Mouse (Mus musculus) lung, postnatal 10 days (tissue): ENCODE data around the gene Tcf19.

Experiments
- DNase-seq: peaks from one replicate; pipeline ENCODE4 v3.0.0; 2021

Gene Tcf19

GRCm38 (mm10) chr17:35516652-35517500 lies at the start of gene Tcf19, which contains the start of gene Cchcr1:
TSS of gene Tcf19 (minus strand) at chr17:35516824.
TSS of gene Cchcr1 (plus strand) at chr17:35517100.
- DNase-seq, result peak; percentile 98

- DNase-seq, result no peak
Observed at GRCm38 (mm10) chr17:35558216-35558615, 41.6 kb upstream of the Tcf19 start.

DNA sequence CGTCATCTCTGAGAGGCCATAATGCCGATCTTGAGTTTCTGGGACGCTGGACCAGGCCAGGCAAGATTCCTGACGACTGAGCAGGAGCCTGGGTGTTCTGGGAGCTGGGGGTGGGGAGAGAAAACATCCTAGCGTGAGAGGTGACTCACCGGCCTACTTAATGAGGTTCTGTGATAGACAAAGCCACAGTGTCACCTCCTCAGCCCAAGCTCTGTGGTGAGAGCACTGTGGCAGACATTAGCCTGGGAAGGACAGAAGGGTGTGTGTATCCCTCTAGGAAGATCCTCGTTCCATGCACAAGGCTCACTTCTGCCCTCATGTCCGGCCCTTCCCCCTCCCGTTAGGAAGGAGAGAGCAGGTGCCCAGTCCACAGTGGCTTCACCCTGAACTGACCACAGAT lies 40.7 kb upstream of the Tcf19 start:
- no peak for DNase-seq

DNA sequence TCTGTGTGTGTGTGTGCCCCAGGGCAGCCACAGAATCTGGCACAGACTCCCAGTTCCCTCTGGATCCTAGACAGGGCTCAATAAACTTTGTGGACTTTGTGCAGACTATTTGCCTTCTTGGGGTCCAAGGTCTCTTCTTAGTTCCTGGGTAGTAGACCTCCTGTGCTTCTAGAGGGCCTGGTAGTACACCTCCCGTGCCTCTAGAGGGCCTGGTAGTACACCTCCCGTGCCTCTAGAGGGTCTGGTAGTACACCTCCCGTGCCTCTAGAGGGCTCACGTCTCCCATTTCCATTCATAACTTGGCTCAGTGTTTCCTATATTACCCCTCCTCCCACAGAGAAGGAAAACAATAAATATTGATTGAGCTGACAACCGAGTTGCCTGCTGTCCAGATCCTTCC lies 40.2 kb upstream of the Tcf19 start:
- peak; percentile 75 for DNase-seq

GRCm38 (mm10) chr17:35556186-35556765 lies 39.7 kb upstream of the Tcf19 start:
- no peak for DNase-seq

- DNase-seq, result no peak
Observed at GRCm38 (mm10) chr17:35554761-35555397, 38.3 kb upstream of the Tcf19 start.

- no peak for DNase-seq
Observed at GRCm38 (mm10) chr17:35554321-35554720, 37.7 kb upstream of the Tcf19 start.

DNA sequence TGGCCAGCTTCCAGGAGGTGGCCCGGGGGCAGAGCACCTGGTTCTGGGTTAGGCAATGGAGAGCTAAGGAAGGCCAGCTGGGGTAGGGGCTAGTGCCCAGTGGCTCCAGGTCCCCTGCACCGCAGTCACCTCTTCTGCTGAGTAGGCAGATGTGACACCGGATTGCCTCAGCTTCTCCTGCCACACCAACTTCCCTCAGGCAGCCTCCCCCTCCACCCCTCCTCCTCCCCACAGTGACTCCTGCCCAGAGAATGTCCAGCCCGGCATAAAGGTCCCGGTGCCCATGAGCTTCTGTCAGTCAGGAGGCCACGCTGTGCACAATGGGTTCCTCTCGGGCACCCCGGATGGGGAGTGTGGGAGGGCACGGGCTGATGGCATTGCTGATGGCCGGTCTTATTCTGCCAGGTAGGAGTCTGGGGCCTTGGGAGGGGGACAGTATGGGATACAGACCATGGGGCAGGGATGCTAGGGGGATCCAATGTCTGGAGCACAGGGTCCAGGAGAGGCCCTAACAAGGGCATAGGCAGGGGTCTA lies 35.3 kb upstream of the Tcf19 start, which contains the start of gene Cdsn:
Gene Cdsn, plus strand, starts transcription at position 248 of the 534 bp plus-strand sequence.
- no peak for DNase-seq

DNA sequence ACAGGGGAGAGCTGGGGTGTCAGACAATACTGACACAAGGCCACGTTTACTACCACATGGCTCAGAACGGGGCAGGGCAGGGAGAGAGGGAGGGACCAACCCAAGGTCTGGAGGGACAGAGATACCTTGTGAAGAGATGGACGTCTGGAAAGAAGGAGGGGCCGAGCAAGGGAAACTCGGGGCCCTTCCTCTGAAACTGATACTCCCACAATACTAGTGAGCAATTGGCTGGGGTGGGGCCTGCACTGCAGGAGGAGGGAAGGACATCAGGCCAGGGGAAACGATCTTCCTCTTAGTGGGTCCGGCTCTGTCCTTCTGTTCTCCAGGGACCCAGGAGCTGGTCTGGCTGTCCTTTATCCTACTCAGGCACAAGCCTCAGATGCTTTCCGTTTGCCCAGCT lies 34.2 kb upstream of the Tcf19 start:
- no peak for DNase-seq

DNA sequence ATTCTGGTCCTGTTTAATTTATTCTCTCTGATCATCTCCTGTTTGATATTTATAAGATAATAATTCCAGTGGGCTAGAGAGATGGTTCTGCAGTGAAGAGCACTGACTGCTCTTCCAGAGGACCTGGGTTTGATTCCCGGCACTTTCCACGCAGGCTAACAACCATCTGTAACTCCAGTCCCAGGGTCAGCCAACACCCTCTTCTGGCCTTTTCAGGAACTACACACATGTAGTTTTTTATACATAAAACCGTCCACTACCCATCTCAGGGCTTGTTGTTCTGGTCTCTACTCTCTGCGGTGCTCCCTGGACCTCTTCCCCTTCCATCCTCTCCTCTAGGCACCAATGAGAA lies 33.5 kb upstream of the Tcf19 start:
- DNase-seq, result no peak

DNA sequence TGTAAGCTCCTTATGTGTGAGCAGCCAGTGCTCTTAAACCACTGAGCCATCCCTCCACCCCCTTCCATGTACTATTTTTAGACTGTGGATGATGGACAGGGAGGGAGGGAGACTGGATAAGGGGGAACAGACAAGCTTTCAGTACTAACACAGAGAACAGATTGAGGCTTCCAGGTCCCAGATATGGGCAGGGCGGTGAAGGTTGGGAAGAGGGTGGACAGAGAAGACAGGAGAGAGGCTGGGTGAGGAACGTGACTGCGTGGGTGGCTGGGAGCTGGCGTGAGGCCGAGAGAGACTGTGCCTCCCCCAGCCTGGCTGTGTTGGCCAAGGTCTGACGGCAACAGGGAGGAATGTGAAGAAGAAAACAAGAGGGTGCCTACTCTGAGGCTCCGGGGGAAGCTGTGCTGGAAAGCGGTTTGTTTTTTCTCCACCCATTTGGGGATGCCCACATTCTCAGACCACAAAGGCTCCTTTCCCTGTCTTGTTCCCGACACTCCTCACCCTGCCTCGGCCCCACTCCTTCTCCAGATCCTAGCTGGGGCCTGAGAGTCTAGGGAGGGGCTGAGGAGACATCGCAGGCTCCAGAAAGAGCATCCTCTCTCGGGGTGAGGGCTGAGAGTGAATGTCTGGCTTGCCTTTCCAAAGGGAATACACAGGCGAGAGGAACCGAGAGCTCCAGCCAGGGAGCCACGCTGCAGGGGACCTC lies 33.0 kb upstream of the Tcf19 start:
- DNase-seq, result peak; percentile 92

- peak; percentile 51 for DNase-seq
Observed at GRCm38 (mm10) chr17:35548636-35549035, 32.0 kb upstream of the Tcf19 start.

- no peak for DNase-seq
Observed at GRCm38 (mm10) chr17:35547465-35547864, 30.8 kb upstream of the Tcf19 start.

- DNase-seq, result peak; percentile 65
Observed at GRCm38 (mm10) chr17:35544680-35545079, 28.1 kb upstream of the Tcf19 start.

- no peak for DNase-seq
Observed at GRCm38 (mm10) chr17:35544001-35544400, 27.4 kb upstream of the Tcf19 start.

DNA sequence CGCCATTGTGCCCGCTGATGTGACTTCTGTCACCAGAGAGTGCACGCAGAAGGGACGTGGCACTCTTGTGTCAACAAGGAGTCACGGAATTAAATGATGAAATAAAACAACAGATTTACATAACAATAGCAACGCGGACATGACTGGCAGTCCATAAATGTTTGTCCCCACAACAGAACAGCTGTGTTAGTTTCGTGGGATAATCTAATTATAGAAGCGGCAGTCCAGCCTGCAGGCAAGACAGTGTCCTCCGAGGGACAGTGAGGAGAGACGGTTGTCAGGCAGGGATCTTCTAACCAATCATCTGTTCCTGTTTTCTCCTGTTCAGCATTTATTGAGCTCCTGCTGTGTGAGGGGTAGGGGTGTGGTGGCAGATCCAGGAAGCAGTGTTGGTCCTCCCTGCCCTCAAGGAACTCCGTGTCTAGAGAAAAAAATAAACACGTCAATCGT lies 26.8 kb upstream of the Tcf19 start:
- DNase-seq, result no peak

GRCm38 (mm10) chr17:35542761-35543411 lies 26.3 kb upstream of the Tcf19 start:
- no peak for DNase-seq

DNA sequence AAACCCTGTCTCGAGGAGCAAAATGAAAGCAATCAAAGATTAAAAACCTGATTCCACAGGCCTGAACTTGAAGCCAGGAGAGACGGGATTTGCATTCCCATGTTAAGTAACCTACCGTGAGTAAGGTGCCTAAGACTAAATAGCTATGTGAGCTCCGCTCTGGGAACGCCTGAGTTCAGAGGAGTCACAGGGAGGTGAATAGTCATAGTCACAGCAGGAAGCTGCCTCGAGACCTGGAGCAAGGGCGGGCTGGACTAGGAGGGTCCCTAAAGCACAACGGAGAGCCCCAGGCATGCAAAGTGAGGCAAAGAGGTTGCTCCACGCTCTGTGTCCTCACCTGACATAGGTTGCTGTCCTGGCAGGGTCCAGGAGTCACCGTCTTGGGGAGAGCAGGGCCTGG lies 22.9 kb upstream of the Tcf19 start:
- DNase-seq, result no peak

- DNase-seq, result no peak
Observed at GRCm38 (mm10) chr17:35538476-35538875, 21.9 kb upstream of the Tcf19 start.

DNA sequence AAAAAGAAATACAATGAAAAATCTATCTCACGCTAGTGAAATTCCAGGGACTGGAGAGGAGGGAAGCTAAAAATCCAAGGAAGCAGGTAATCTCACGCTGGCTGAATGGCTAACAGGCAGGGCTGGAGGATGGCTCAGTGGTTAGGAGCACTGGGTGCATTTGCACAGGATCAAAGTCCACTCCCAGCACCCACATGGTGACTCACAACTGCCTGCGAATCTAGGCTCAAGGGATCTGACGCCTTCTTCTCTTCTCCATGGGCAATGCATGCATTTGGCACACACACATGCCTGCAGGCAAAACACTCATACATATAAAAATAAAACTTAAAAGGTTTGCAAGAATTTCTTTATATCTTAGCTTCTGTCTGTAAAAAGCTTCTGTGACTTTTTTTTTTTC lies 20.8 kb upstream of the Tcf19 start:
- DNase-seq, result no peak

GRCm38 (mm10) chr17:35534343-35534742 lies 17.7 kb upstream of the Tcf19 start:
- DNase-seq, result peak; percentile 82

GRCm38 (mm10) chr17:35532901-35533300 lies 16.3 kb upstream of the Tcf19 start, which contains the start of gene Psors1c2:
TSS of gene Psors1c2 (plus strand) at chr17:35533201.
- DNase-seq, result no peak
